Mouse (Mus musculus) MEL (cell line): ENCODE measurements around the gene Kirrel2. TPM values are rescaled to one million over a fixed set of nuclear protein-coding genes. Genes with fewer than 3 reads are reported as not detected.

Experiments used
- DNase-seq: peaks from one replicate; pipeline ENCODE4 v3.0.0; 2011; ENCODE audit warnings: low read depth, low spot score
- H3K27ac ChIP-seq: 2 replicates; pipeline ENCODE4 v1.5.1; 2012; ENCODE audit warnings: low read depth, mild to moderate bottlenecking, control low read depth, low read length, moderate library complexity; ENCODE audit not compliant: control insufficient read depth
- H3K27me3 ChIP-seq, 2 experiments: fragments of 150-350 bp in 1 of 2; sonication (generic) in 1 of 2; 2 replicates each; pipeline ENCODE4 v1.6.1; 2012; ENCODE audit warnings: low read length in 2 of 2, mild to moderate bottlenecking in 2 of 2, improper control_type of control experiment in 1 of 2, moderate library complexity in 1 of 2; ENCODE audit not compliant: insufficient read depth in 2 of 2, control insufficient read depth in 1 of 2
- H3K36me3 ChIP-seq, 2 experiments: 2 replicates each; pipeline ENCODE4 v1.6.1; 2012 to 2014; ENCODE audit warnings: low read length in 2 of 2, improper control_type of control experiment in 1 of 2, inconsistent platforms in 1 of 2, mild to moderate bottlenecking in 1 of 2; ENCODE audit not compliant: insufficient read depth in 2 of 2, control insufficient read depth in 1 of 2
- H3K4me1 ChIP-seq, 2 experiments: fragments of 150-350 bp in 1 of 2; sonication (generic) in 1 of 2; 2 replicates each; pipeline ENCODE4 v1.6.1; 2012; ENCODE audit warnings: low read length in 2 of 2, improper control_type of control experiment in 1 of 2, mild to moderate bottlenecking in 1 of 2; ENCODE audit not compliant: insufficient read depth in 2 of 2, control insufficient read depth in 1 of 2
- H3K4me3 ChIP-seq, 2 experiments: fragments of 150-350 bp in 1 of 2; sonication (generic) in 1 of 2; 2 replicates each; pipeline ENCODE4 v1.5.1; 2012; ENCODE audit warnings: low read depth in 2 of 2, low read length in 2 of 2, mild to moderate bottlenecking in 2 of 2, moderate library complexity in 2 of 2, control low read depth in 1 of 2, improper control_type of control experiment in 1 of 2; ENCODE audit not compliant: control insufficient read depth in 1 of 2, insufficient read depth in 1 of 2
- H3K79me2 ChIP-seq: 2 replicates; pipeline ENCODE4 v1.6.1; 2012; ENCODE audit warnings: mild to moderate bottlenecking, low read length, moderate library complexity; ENCODE audit not compliant: control insufficient read depth, poor library complexity, insufficient read depth
- H3K9ac ChIP-seq: 2 replicates; pipeline ENCODE4 v1.6.1; 2012; ENCODE audit warnings: low read depth, mild to moderate bottlenecking, control low read depth, low read length, moderate library complexity; ENCODE audit not compliant: control insufficient read depth, poor library complexity, severe bottlenecking
- H3K9me3 ChIP-seq: fragments of 150-350 bp; sonication (generic); replicated peaks from 2 replicates; pipeline ENCODE4 v1.6.1; 2012; ENCODE audit warnings: mild to moderate bottlenecking, low read length, improper control_type of control experiment, moderate library complexity; ENCODE audit not compliant: insufficient read depth
- BHLHE40 ChIP-seq: IDR thresholded peaks from 2 replicates; pipeline ENCODE4 v1.6.1; 2012; ENCODE audit warnings: low read depth, mild to moderate bottlenecking, inconsistent platforms, low read length, improper control_type of control experiment, borderline replicate concordance
- CHD1 ChIP-seq: IDR thresholded peaks from 2 replicates; pipeline ENCODE4 v1.6.1; 2012; ENCODE audit warnings: low read depth, mild to moderate bottlenecking, inconsistent platforms, low read length, improper control_type of control experiment
- CTCF ChIP-seq, 3 experiments: IDR thresholded peaks in 2 of 3; conservative IDR thresholded peaks in 1 of 3; 2 replicates each; pipeline ENCODE4 v1.5.1; 2011 to 2012; ENCODE audit warnings: low read length in 3 of 3, low read depth in 2 of 3, mild to moderate bottlenecking in 2 of 3, improper control_type of control experiment in 1 of 3, inconsistent platforms in 1 of 3, mixed read lengths in 1 of 3, moderate library complexity in 1 of 3; ENCODE audit not compliant: control insufficient read depth in 1 of 3, insufficient read depth in 1 of 3, poor library complexity in 1 of 3, severe bottlenecking in 1 of 3
- E2F4 ChIP-seq: IDR thresholded peaks from 2 replicates; pipeline ENCODE4 v1.6.1; 2011; ENCODE audit warnings: low read depth, low read length, improper control_type of control experiment, borderline replicate concordance
- EP300 ChIP-seq, 2 experiments: IDR thresholded peaks; 2 replicates each; pipeline ENCODE4 v1.6.1; 2011; ENCODE audit warnings: improper control_type of control experiment in 2 of 2, low read length in 2 of 2, low read depth in 1 of 2, mild to moderate bottlenecking in 1 of 2
- ETS1 ChIP-seq: IDR thresholded peaks from 2 replicates; pipeline ENCODE4 v1.6.1; 2012; ENCODE audit warnings: low read depth, mild to moderate bottlenecking, inconsistent platforms, low read length, improper control_type of control experiment, moderate library complexity
- GATA1 ChIP-seq: IDR thresholded peaks from 2 replicates; pipeline ENCODE4 v1.6.1; 2011; ENCODE audit warnings: low read depth, low read length, improper control_type of control experiment
- HCFC1 ChIP-seq: IDR thresholded peaks from 2 replicates; pipeline ENCODE4 v1.6.1; 2012; ENCODE audit warnings: low read depth, mild to moderate bottlenecking, inconsistent platforms, low read length, improper control_type of control experiment, moderate library complexity
- JUND ChIP-seq: IDR thresholded peaks from 2 replicates; pipeline ENCODE4 v1.6.1; 2011; ENCODE audit warnings: low read depth, mild to moderate bottlenecking, improper control_type of control experiment, low read length
- KAT2A ChIP-seq: conservative IDR thresholded peaks from 2 replicates; pipeline ENCODE4 v1.6.1; 2012; ENCODE audit warnings: low read depth, low read length, improper control_type of control experiment, inconsistent platforms
- MAFK ChIP-seq: IDR thresholded peaks from 2 replicates; pipeline ENCODE4 v1.6.1; 2011; ENCODE audit warnings: low read depth, mild to moderate bottlenecking, low read length, improper control_type of control experiment, borderline replicate concordance
- MEF2A ChIP-seq: IDR thresholded peaks from 2 replicates; pipeline ENCODE4 v1.6.1; 2014; ENCODE audit warnings: low read depth, mild to moderate bottlenecking, inconsistent platforms, low read length, improper control_type of control experiment; ENCODE audit not compliant: poor library complexity, insufficient replicate concordance, severe bottlenecking; ENCODE audit errors: extremely low read depth
- MYB ChIP-seq: IDR thresholded peaks from 2 replicates; pipeline ENCODE4 v1.6.1; 2011; ENCODE audit warnings: mild to moderate bottlenecking, low read depth, low read length, improper control_type of control experiment
- NELFE ChIP-seq: IDR thresholded peaks from 2 replicates; pipeline ENCODE4 v1.6.1; 2011; ENCODE audit warnings: low read depth, low read length, improper control_type of control experiment
- NRF1 ChIP-seq: IDR thresholded peaks from 2 replicates; pipeline ENCODE4 v1.6.1; 2014; ENCODE audit warnings: low read depth, mild to moderate bottlenecking, inconsistent platforms, low read length, improper control_type of control experiment, moderate library complexity; ENCODE audit not compliant: poor library complexity, insufficient read depth, severe bottlenecking
- POLR2AphosphoS2 ChIP-seq: IDR thresholded peaks from 2 replicates; pipeline ENCODE4 v1.6.1; 2011; ENCODE audit warnings: low read length, improper control_type of control experiment
- POLR2AphosphoS5 ChIP-seq: IDR thresholded peaks from 2 replicates; pipeline ENCODE4 v1.6.1; 2012; ENCODE audit warnings: low read depth, borderline replicate concordance, mild to moderate bottlenecking, inconsistent platforms, low read length, moderate library complexity, mixed read lengths
- RAD21 ChIP-seq: IDR thresholded peaks from 2 replicates; pipeline ENCODE4 v1.6.1; 2011; ENCODE audit warnings: mild to moderate bottlenecking, low read depth, low read length, improper control_type of control experiment
- RCOR1 ChIP-seq: IDR thresholded peaks from 2 replicates; pipeline ENCODE4 v1.6.1; 2012; ENCODE audit warnings: low read depth, mild to moderate bottlenecking, inconsistent platforms, low read length, improper control_type of control experiment
- SMC3 ChIP-seq: IDR thresholded peaks from 2 replicates; pipeline ENCODE4 v1.6.1; 2011; ENCODE audit warnings: low read depth, low read length, improper control_type of control experiment
- TBP ChIP-seq: IDR thresholded peaks from 2 replicates; pipeline ENCODE4 v1.8.0; 2011; ENCODE audit warnings: low read depth, low read length, improper control_type of control experiment
- TCF12 ChIP-seq: IDR thresholded peaks from 2 replicates; pipeline ENCODE4 v1.6.1; 2014; ENCODE audit warnings: low read depth, mild to moderate bottlenecking, inconsistent platforms, low read length, improper control_type of control experiment, moderate library complexity
- USF1 ChIP-seq: IDR thresholded peaks from 2 replicates; pipeline ENCODE4 v1.6.1; 2014; ENCODE audit warnings: low read depth, mild to moderate bottlenecking, inconsistent platforms, low read length, improper control_type of control experiment, moderate library complexity
- USF2 ChIP-seq, 2 experiments: IDR thresholded peaks; 2 replicates each; pipeline ENCODE4 v1.6.1; 2011 to 2012; ENCODE audit warnings: improper control_type of control experiment in 2 of 2, low read length in 2 of 2, borderline replicate concordance in 1 of 2, inconsistent platforms in 1 of 2, low read depth in 1 of 2, mild to moderate bottlenecking in 1 of 2; ENCODE audit not compliant: insufficient read depth in 1 of 2
- ZC3H11A ChIP-seq: IDR thresholded peaks from 2 replicates; pipeline ENCODE4 v1.6.1; 2012; ENCODE audit warnings: low read depth, mild to moderate bottlenecking, inconsistent platforms, low read length, improper control_type of control experiment
- ZNF384 ChIP-seq: IDR thresholded peaks from 2 replicates; pipeline ENCODE4 v1.6.1; 2012; ENCODE audit warnings: low read depth, mild to moderate bottlenecking, inconsistent platforms, low read length, improper control_type of control experiment
- polyA plus RNA-seq, 2 experiments: library from polyadenylated mRNA; stranded (reverse) in 1 of 2; unstranded in 1 of 2; fragments of >175 nt in 1 of 2; fragments of >200 nt in 1 of 2; gene quantifications; 2 replicates each; pipeline versions ENCODE4 v1.2.1 to v1.2.4; 2012; ENCODE audit warnings: low replicate concordance in 2 of 2, low read depth in 1 of 2; ENCODE audit not compliant: insufficient read length in 2 of 2, insufficient read depth in 1 of 2, missing spikeins in 1 of 2
- total RNA-seq: library from RNA; depleted of rRNA; stranded (reverse); fragments of 300-350 nt; gene quantifications from 2 replicates; pipeline ENCODE4 v1.2.3, GENCODE M21; 2012

The Kirrel2 gene
- total and polyA plus RNA-seq, 3 experiments = not detected

- no peaks in the 10 kb centered on the region for H3K79me2 ChIP-seq
- TF ChIP-seq USF1 (no peak), HCFC1 (no peak), RCOR1 (no peak), MYB (no peak), TCF12 (no peak), EP300 (IDR thresholded peaks at IDR 0.05; ENCODE audit: low read depth in 1 of 2, low read length in 2 of 2) (no peak), BHLHE40 (no peak), MEF2A (no peak), NELFE (no peak), CTCF (IDR thresholded peaks at IDR 0.05 in 2 of 3, conservative IDR thresholded peaks at IDR 0.05 in 1 of 3; ENCODE audit: control insufficient read depth in 1 of 3, insufficient read depth in 1 of 3, low read depth in 2 of 3, low read length in 3 of 3, poor library complexity in 1 of 3, severe bottlenecking in 1 of 3) (no peak), JUND (no peak), NRF1 (no peak), MAFK (no peak), ETS1 (no peak), ZNF384 (no peak), GATA1 (no peak), CHD1 (no peak)
- H3K36me3 ChIP-seq = no peaks in the 10 kb centered on the region
- no peaks in the 10 kb centered on the region; a peak in 1 of 4 replicates for H3K27me3 ChIP-seq
- H3K4me3 ChIP-seq = no peak overlapping the region
- DNase-seq = no peak
- no peaks in the 10 kb centered on the region for H3K4me1 ChIP-seq
- H3K9ac ChIP-seq = no peak overlapping the region
- no peaks in the 10 kb centered on the region for H3K9me3 ChIP-seq
- H3K27ac ChIP-seq = no peak overlapping the region
Measured at GRCm38 (mm10) chr7:30456911-30457628, 420 bp downstream of the Kirrel2 start.

- Histone ChIP-seq H3K4me1 (no peaks in the 10 kb centered on the region), H3K9me3 (no peaks in the 10 kb centered on the region), H3K79me2 (no peaks in the 10 kb centered on the region), H3K36me3 (no peaks in the 10 kb centered on the region)
- TF ChIP-seq MEF2A (no peak), POLR2AphosphoS5 (no peak), USF1 (no peak), NRF1 (no peak), EP300 (IDR thresholded peaks at IDR 0.05; ENCODE audit: low read depth in 1 of 2, low read length in 2 of 2) (no peak), ZNF384 (no peak), BHLHE40 (no peak), HCFC1 (no peak), ZC3H11A (no peak), SMC3 (no peak), NELFE (no peak), TBP (no peak), TCF12 (no peak), JUND (no peak), RAD21 (no peak), KAT2A (no peak), POLR2AphosphoS2 (no peak), USF2 (IDR thresholded peaks at IDR 0.05; ENCODE audit: borderline replicate concordance in 1 of 2, insufficient read depth in 1 of 2, low read depth in 1 of 2, low read length in 2 of 2) (no peak), E2F4 (no peak)
- TF ChIP-seq, all 39 proteins: peak for 0
- Histone ChIP-seq H3K27ac (no peak overlapping the region), H3K9ac (no peak overlapping the region), H3K27me3 (no peaks in the 10 kb centered on the region; a peak in 1 of 4 replicates), H3K4me3 (no peak overlapping the region)
- no peak for DNase-seq
Measured at GRCm38 (mm10) chr7:30456487-30456886, 1.0 kb downstream of the Kirrel2 start.
